In the genomic region with DNA sequence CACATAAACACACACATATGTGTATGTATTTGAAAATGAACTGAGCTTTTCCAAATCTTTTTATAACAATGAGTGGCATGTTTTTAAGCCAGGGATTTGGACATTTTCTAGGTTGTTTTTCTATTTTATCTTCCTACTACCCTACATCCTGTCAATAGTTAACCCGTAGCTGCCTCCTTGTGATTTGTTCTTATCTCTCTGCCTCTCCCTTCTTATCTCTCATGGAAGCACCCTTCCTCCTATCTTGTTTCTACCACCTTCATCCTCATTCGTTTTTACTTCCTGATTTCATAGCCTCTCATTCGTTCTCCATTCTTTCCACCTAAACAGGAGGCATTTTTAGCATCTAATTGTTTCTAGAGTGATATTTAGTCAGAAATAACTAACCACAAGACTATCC, we compare ENCODE assay signal across 27 mouse cellular contexts. TPM values are rescaled to one million over a fixed set of nuclear protein-coding genes. Genes with fewer than 3 reads are reported as not detected.
"Had no signal": no experiment of that assay in that cellular context is flagged by ENCODE, and none has a peak within 500 bp of the region (broad histone marks: within the 10 kb centered on the region; RNA-seq: fewer than 3 reads in every experiment).

No protein-coding gene starts in this region.

- ATAC-seq: midbrain, embryonic 13.5 days; midbrain, embryonic 15.5 days had no signal

- H3K4me3 ChIP-seq: megakaryocyte, embryonic 14.5 days; midbrain, embryonic 10.5 days; midbrain, embryonic 13.5 days; midbrain, embryonic 15.5 days; neural tube, embryonic 12.5 days had no signal

- H3K9me3 ChIP-seq: midbrain, embryonic 10.5 days; midbrain, embryonic 13.5 days; midbrain, embryonic 15.5 days; neural tube, embryonic 12.5 days had no signal

- H3K36me3 ChIP-seq: midbrain, embryonic 10.5 days; midbrain, embryonic 13.5 days; midbrain, embryonic 15.5 days; neural tube, embryonic 12.5 days had no signal

- H3K27ac ChIP-seq: midbrain, embryonic 10.5 days; midbrain, embryonic 13.5 days; midbrain, embryonic 15.5 days; neural tube, embryonic 12.5 days had no signal

- H3K4me2 ChIP-seq: lung, embryonic 14.5 days; midbrain, embryonic 13.5 days; midbrain, embryonic 15.5 days; neural tube, embryonic 12.5 days had no signal

- DNase-seq: lung, adult 18-20 months; lung, embryonic 14.5 days; lung, postnatal 10 days; lung, postnatal 4 days; retina, postnatal 1 day; right cerebral cortex, adult 18-20 months; right cerebral cortex, postnatal 25 days; right cerebral cortex, postnatal 4 days; spleen, adult 18-20 months; thymus, adult 18-20 months; thymus, postnatal 14 days; thymus, postnatal 36 days had no signal

- H3K27me3 ChIP-seq: megakaryocyte, embryonic 14.5 days; midbrain, embryonic 13.5 days; midbrain, embryonic 15.5 days; neural tube, embryonic 12.5 days had no signal

- H3K4me1 ChIP-seq: megakaryocyte, embryonic 14.5 days; midbrain, embryonic 10.5 days; midbrain, embryonic 13.5 days; midbrain, embryonic 15.5 days; neural tube, embryonic 12.5 days had no signal

- H3K9ac ChIP-seq: lung, embryonic 14.5 days; midbrain, embryonic 13.5 days; midbrain, embryonic 15.5 days; neural tube, embryonic 12.5 days had no signal

RNA-seq across cellular contexts. Expression of gene Olfr2, which starts 1.7 kb away (rescaled TPM):
- total RNA-seq: midbrain, postnatal 0 days; monocyte, adult 5-6 weeks; neutrophil, adult 5-6 weeks had no signal
- polyA plus RNA-seq: liver, embryonic 16.5 days; lung, embryonic 14.5 days; lung, embryonic 16.5 days; midbrain, embryonic 10.5 days; midbrain, embryonic 13.5 days; midbrain, embryonic 15.5 days; midbrain, postnatal 0 days; neural tube, embryonic 12.5 days; neural tube, embryonic 14.5 days; small intestine, adult 2 months; stomach, embryonic 14.5 days; stomach, embryonic 16.5 days; thymus, postnatal 0 days had no signal

RNA-seq across cellular contexts. Expression of gene Olfr713, which starts 26.8 kb away (rescaled TPM):
- total RNA-seq: midbrain, postnatal 0 days; monocyte, adult 5-6 weeks had no signal
- polyA plus RNA-seq: liver, embryonic 16.5 days; lung, embryonic 14.5 days; lung, embryonic 16.5 days; midbrain, embryonic 10.5 days; midbrain, embryonic 13.5 days; midbrain, embryonic 15.5 days; midbrain, postnatal 0 days; neural tube, embryonic 12.5 days; neural tube, embryonic 14.5 days; small intestine, adult 2 months; stomach, embryonic 14.5 days; stomach, embryonic 16.5 days had no signal

RNA-seq across cellular contexts. Expression of gene Olfr711, which starts 28.9 kb away (rescaled TPM):
- total RNA-seq: midbrain, postnatal 0 days; monocyte, adult 5-6 weeks had no signal
- polyA plus RNA-seq: liver, embryonic 16.5 days; lung, embryonic 14.5 days; lung, embryonic 16.5 days; midbrain, embryonic 10.5 days; midbrain, embryonic 13.5 days; midbrain, embryonic 15.5 days; midbrain, postnatal 0 days; neural tube, embryonic 12.5 days; neural tube, embryonic 14.5 days; small intestine, adult 2 months; stomach, embryonic 14.5 days; stomach, embryonic 16.5 days; thymus, postnatal 0 days had no signal

RNA-seq across cellular contexts. Expression of gene Olfr6, which starts 40.4 kb away (rescaled TPM):
- total RNA-seq: midbrain, postnatal 0 days; monocyte, adult 5-6 weeks had no signal
- polyA plus RNA-seq: liver, embryonic 16.5 days; lung, embryonic 14.5 days; lung, embryonic 16.5 days; midbrain, embryonic 10.5 days; midbrain, embryonic 13.5 days; midbrain, embryonic 15.5 days; midbrain, postnatal 0 days; neural tube, embryonic 12.5 days; neural tube, embryonic 14.5 days; small intestine, adult 2 months; stomach, embryonic 14.5 days; stomach, embryonic 16.5 days; thymus, postnatal 0 days had no signal

RNA-seq across cellular contexts. Expression of gene Olfr710, which starts 56.1 kb away (rescaled TPM):
- total RNA-seq: midbrain, postnatal 0 days; monocyte, adult 5-6 weeks; neutrophil, adult 5-6 weeks had no signal
- polyA plus RNA-seq: liver, embryonic 16.5 days; lung, embryonic 14.5 days; lung, embryonic 16.5 days; midbrain, embryonic 10.5 days; midbrain, embryonic 13.5 days; midbrain, embryonic 15.5 days; midbrain, postnatal 0 days; neural tube, embryonic 12.5 days; neural tube, embryonic 14.5 days; small intestine, adult 2 months; stomach, embryonic 14.5 days; stomach, embryonic 16.5 days; thymus, postnatal 0 days had no signal
